Comparison of ENCODE assay signal across 9 mouse cellular contexts in the genomic region with DNA sequence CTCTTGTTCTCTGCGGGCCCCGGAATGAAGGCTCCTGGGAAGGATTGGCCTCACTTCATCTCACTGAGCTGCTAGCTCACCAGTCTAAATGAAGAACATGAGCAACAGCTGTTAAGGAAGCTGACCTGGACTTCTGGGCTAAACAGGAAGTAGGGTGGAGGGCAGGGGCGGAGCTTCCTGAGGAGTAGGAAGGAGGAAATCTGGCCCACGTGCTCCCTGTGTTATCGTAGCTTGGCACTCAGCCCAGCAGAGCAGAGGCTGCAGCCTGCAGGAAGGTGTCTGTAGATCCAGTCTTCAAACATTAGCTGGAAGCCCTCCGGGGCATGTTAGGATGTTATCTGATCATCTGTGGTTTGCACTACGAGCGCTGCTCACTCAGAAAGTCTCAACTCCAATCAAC. TPM values are rescaled to one million over a fixed set of nuclear protein-coding genes. Genes with fewer than 3 reads are reported as not detected.
DNase-seq lines count a peak whose midpoint lies in the region; ATAC-seq and TF ChIP-seq lines count a peak whose summit lies in the region.
"Had no signal": no experiment of that assay in that cellular context is flagged by ENCODE, and none has a peak within 500 bp of the region (broad histone marks: within the 10 kb centered on the region; RNA-seq: fewer than 3 reads in every experiment).

No protein-coding gene starts in this region.

- peak; percentile 85 for ATAC-seq in heart, embryonic 16.5 days (replicated peaks; ENCODE audit: extremely low read depth, insufficient read depth, low FRiP score)
- ATAC-seq in monocyte, adult 5-6 weeks (replicated peaks; ENCODE audit: insufficient number of reproducible peaks, low FRiP score, low TSS enrichment, poor library complexity, severe bottlenecking): peak; percentile 94

- 23% methylated on average over 8 of the region's 8 CpGs for WGBS in heart, embryonic 16.5 days
- 5% methylated on average over 8 of the region's 8 CpGs for WGBS in thymus, adult 2 months
- WGBS in forebrain, embryonic 10.5 days: 78% methylated on average over 8 of the region's 8 CpGs

- H3K4me3 ChIP-seq in brown adipose tissue, adult 24 weeks (ENCODE audit: insufficient read depth, low read depth, low read length): peak overlapping the region; percentile 19; the same call in 1 of the 2 replicates
- H3K4me3 ChIP-seq in heart, embryonic 16.5 days (ENCODE audit: low read length): no peak overlapping the region
- no peak overlapping the region for H3K4me3 ChIP-seq in thymus, adult 2 months (ENCODE audit: control insufficient read depth, insufficient read depth, low read length)
- no peak overlapping the region for H3K4me3 ChIP-seq in forebrain, embryonic 10.5 days
- H3K4me3 ChIP-seq: embryonic facial prominence, embryonic 12.5 days had no signal

- peaks cover 56% of the 10 kb centered on the region for H3K4me1 ChIP-seq in brown adipose tissue, adult 24 weeks (ENCODE audit: control insufficient read depth, insufficient read depth, insufficient read length, low read length)
- H3K4me1 ChIP-seq in heart, embryonic 16.5 days (ENCODE audit: control insufficient read depth, insufficient read depth, low read length): peaks cover 9% of the 10 kb centered on the region
- peaks cover 12% of the 10 kb centered on the region for H3K4me1 ChIP-seq in thymus, adult 2 months (replicated peaks; ENCODE audit: control insufficient read depth, insufficient read depth, low read length)
- peaks cover 24% of the 10 kb centered on the region for H3K4me1 ChIP-seq in forebrain, embryonic 10.5 days

- peak; percentile 45 for DNase-seq in urinary bladder, postnatal 25 days (ENCODE audit: low spot score)
- no peak for DNase-seq in urinary bladder, postnatal 10 days (ENCODE audit: low spot score)
- peak; percentile 46 to 62 for DNase-seq in layer of hippocampus, postnatal 10 days (ENCODE audit: low spot score in 2 of 2)
- DNase-seq in thymus, adult 2 months: peak; percentile 37
- DNase-seq in forebrain, embryonic 10.5 days (ENCODE audit: extremely low spot score, low spot score): no peak

- TF ChIP-seq CTCF in thymus, adult 2 months (IDR thresholded peaks at IDR 0.05; ENCODE audit: borderline replicate concordance, control insufficient read depth, extremely low read depth, insufficient read depth, low read length, poor library complexity): no peak

- no peak for TF ChIP-seq POLR2A in thymus, adult 2 months (IDR thresholded peaks at IDR 0.05; ENCODE audit: control insufficient read depth, extremely low read depth, insufficient read depth, low read length, poor library complexity)

- peak overlapping the region; percentile 11; the same call in 1 of the 2 replicates for H3K4me2 ChIP-seq in heart, embryonic 16.5 days (ENCODE audit: low read depth, low read length)
- H3K4me2 ChIP-seq: embryonic facial prominence, embryonic 12.5 days had no signal

- H3K9ac ChIP-seq in heart, embryonic 16.5 days (ENCODE audit: low read length): no peak overlapping the region
- H3K9ac ChIP-seq: embryonic facial prominence, embryonic 12.5 days had no signal

- peak overlapping the region; percentile 95 for H3K27ac ChIP-seq in brown adipose tissue, adult 24 weeks (replicated peaks; ENCODE audit: low read depth, low read length)
- H3K27ac ChIP-seq in heart, embryonic 16.5 days (ENCODE audit: low read length): peak overlapping the region; percentile 69
- no peak overlapping the region for H3K27ac ChIP-seq in thymus, adult 2 months (ENCODE audit: control insufficient read depth, insufficient read depth, low read length)
- no peak overlapping the region for H3K27ac ChIP-seq in forebrain, embryonic 10.5 days
- H3K27ac ChIP-seq: embryonic facial prominence, embryonic 12.5 days had no signal

- H3K27me3 ChIP-seq in heart, embryonic 16.5 days (ENCODE audit: control insufficient read depth, insufficient read depth, low read length): no peaks in the 10 kb centered on the region
- no peaks in the 10 kb centered on the region for H3K27me3 ChIP-seq in thymus, adult 2 months (ENCODE audit: control insufficient read depth, insufficient read depth, low read length)
- no peaks in the 10 kb centered on the region for H3K27me3 ChIP-seq in forebrain, embryonic 10.5 days (ENCODE audit: poor library complexity, severe bottlenecking)
- H3K27me3 ChIP-seq: embryonic facial prominence, embryonic 12.5 days had no signal

- no peaks in the 10 kb centered on the region for H3K36me3 ChIP-seq in heart, embryonic 16.5 days (ENCODE audit: control insufficient read depth, insufficient read depth)
- H3K36me3 ChIP-seq in thymus, adult 2 months (ENCODE audit: control insufficient read depth, insufficient read depth, low read length): no peaks in the 10 kb centered on the region
- no peaks in the 10 kb centered on the region for H3K36me3 ChIP-seq in forebrain, embryonic 10.5 days (replicated peaks)
- H3K36me3 ChIP-seq: embryonic facial prominence, embryonic 12.5 days had no signal

- H3K9me3 ChIP-seq in heart, embryonic 16.5 days (replicated peaks; ENCODE audit: control insufficient read depth, low read length): no peaks in the 10 kb centered on the region
- no peaks in the 10 kb centered on the region for H3K9me3 ChIP-seq in forebrain, embryonic 10.5 days
- H3K9me3 ChIP-seq: embryonic facial prominence, embryonic 12.5 days had no signal

RNA-seq across cellular contexts. Expression of a gene that starts 24.4 kb away (rescaled TPM):
- 5.5 and 7.8 TPM in 2 replicates for polyA plus RNA-seq in brown adipose tissue, adult 24 weeks (2012; ENCODE audit: insufficient read depth, insufficient read length, missing spikeins)
- 22.6 and 24.6 TPM in 2 replicates for polyA plus RNA-seq in heart, embryonic 16.5 days (2015; fragmentation: Nextera tagmentation; extraction: Ambion mirVana)
- total RNA-seq in layer of hippocampus, postnatal 10 days (2021): 100 to 1,000 TPM; 214 to 218 TPM
- 7.2 to 18.3 TPM (median 8.5 TPM) in 3 replicates for total RNA-seq in monocyte, adult 5-6 weeks (2017)
- 8.0 and 8.7 TPM in 2 replicates for polyA plus RNA-seq in thymus, adult 2 months (2012; rRNA removed)
- polyA plus RNA-seq in forebrain, embryonic 10.5 days (2016; fragmentation: Nextera tagmentation; extraction: Ambion mirVana): 25.3 and 28.4 TPM in 2 replicates

Comparison
In these comparisons a context has a peak if more than half of its experiments do, and no peak if none do; other contexts are left out.
1. DNase-seq: peak in urinary bladder, postnatal 25 days (single experiment), layer of hippocampus, postnatal 10 days (2 of 2) and thymus, adult 2 months (single experiment); none in urinary bladder, postnatal 10 days (single experiment) and forebrain, embryonic 10.5 days (single experiment).
2. H3K27ac ChIP-seq: peak in brown adipose tissue, adult 24 weeks (single experiment) and heart, embryonic 16.5 days (single experiment); none in thymus, adult 2 months (single experiment) and forebrain, embryonic 10.5 days (single experiment).